In genomic region chr4:117483931-117484255, GRCm38 (mm10) we compare ENCODE assay signal across 9 mouse cellular contexts. TPM values are rescaled to one million over a fixed set of nuclear protein-coding genes. Genes with fewer than 3 reads are reported as not detected.
DNase-seq lines count a peak whose midpoint lies in the region; TF ChIP-seq lines count a peak whose summit lies in the region.
"Had no signal": no experiment of that assay in that cellular context is flagged by ENCODE, and none has a peak within 500 bp of the region (broad histone marks: within the 10 kb centered on the region; RNA-seq: fewer than 3 reads in every experiment).

No protein-coding gene starts in this region.

- peak; percentile 51 for DNase-seq in gastrocnemius, adult 18-20 months (ENCODE audit: low spot score)
- no peak for DNase-seq in gastrocnemius, adult 8-10 months (ENCODE audit: low spot score in 2 of 2)
- peak; percentile 77 for DNase-seq in adrenal gland, postnatal 14 days
- peak; percentile 67 to 74 for DNase-seq in heart, adult 18-20 months
- peak; percentile 76 for DNase-seq in kidney, adult 2 months
- peak; percentile 46 to 63 for DNase-seq in lung, postnatal 4 days
- peak; percentile 51 for DNase-seq in testis, postnatal 14 days (ENCODE audit: low spot score)
- DNase-seq in layer of hippocampus, postnatal 14 days (ENCODE audit: low spot score in 2 of 2) = no peak

- no peak for TF ChIP-seq POLR2A in kidney, adult 2 months (IDR thresholded peaks at IDR 0.05; ENCODE audit: low read depth, low read length)

- H3K4me1 ChIP-seq in kidney, adult 2 months (ENCODE audit: control insufficient read depth, insufficient read depth, low read length) = 0 out of 2 replicates have a peak, but pooled peaks cover 2% of the 10 kb centered on the region

- peak overlapping the region; percentile 42 for H3K4me3 ChIP-seq in kidney, adult 2 months (ENCODE audit: insufficient read depth, low read depth, low read length)

- H3K27me3 ChIP-seq in kidney, adult 2 months (replicated peaks; ENCODE audit: control insufficient read depth, insufficient read depth, low read length) = peaks cover 2% of the 10 kb centered on the region; the same call in 1 of the 2 replicates

- H3K27ac ChIP-seq in kidney, adult 2 months (ENCODE audit: insufficient read depth, low read depth, low read length) = no peak overlapping the region

- no peaks in the 10 kb centered on the region for H3K36me3 ChIP-seq in kidney, adult 2 months (ENCODE audit: control insufficient read depth, insufficient read depth, low read length)
- H3K36me3 ChIP-seq: G1E had no signal

- WGBS in kidney, adult 2 months = under 1% methylated on average over 15 of the region's 15 CpGs

- TF ChIP-seq CTCF in kidney, adult 2 months (conservative IDR thresholded peaks at IDR 0.05; ENCODE audit: insufficient read depth, insufficient read length, low read depth, low read length) = no peak

RNA-seq across cellular contexts. Expression of gene Rnf220, which starts 13.0 kb away (rescaled TPM):
- total RNA-seq in gastrocnemius, adult 18-20 months (2021) = 10 to 100 TPM; 44.2 to 50.8 TPM
- 10 to 100 TPM; 51.7 to 56.6 (median 52.0) TPM for total RNA-seq in gastrocnemius, adult 8-10 months (2022)
- 68.8 and 93.7 TPM in 2 replicates for total RNA-seq in adrenal gland, postnatal 14 days (2021)
- total RNA-seq in heart, adult 18-20 months (2021) = 10 to 100 TPM; 32.6 to 36.1 TPM
- 69.9 and 70.7 TPM in 2 replicates for polyA plus RNA-seq in kidney, adult 2 months (2012; rRNA removed)
- 100 to 1,000 TPM; 140 to 146 TPM for total RNA-seq in layer of hippocampus, postnatal 14 days (2021)

Comparison
In these comparisons a context has a peak if more than half of its experiments do, and no peak if none do; other contexts are left out.
1. DNase-seq: peak in gastrocnemius, adult 18-20 months (single experiment), adrenal gland, postnatal 14 days (single experiment), heart, adult 18-20 months (2 of 2), kidney, adult 2 months (single experiment), lung, postnatal 4 days (2 of 2) and testis, postnatal 14 days (single experiment); none in gastrocnemius, adult 8-10 months (0 of 2) and layer of hippocampus, postnatal 14 days (0 of 2).